Mouse (Mus musculus): Measurements from ENCODE around the gene Zfp770. TPM values are rescaled to one million over a fixed set of nuclear protein-coding genes. Genes with fewer than 3 reads are reported as not detected.

Zfp770 gene
- polyA plus RNA-seq, 1 experiment, result 5.5 TPM

GRCm38 (mm10) chr2:114145315-114145801 lies 55.9 kb downstream of the Zfp770 start:
- H3K27ac ChIP-seq (ENCODE audit: insufficient read depth, low read depth, low read length), result no peak overlapping the region
- H3K4me3 ChIP-seq (ENCODE audit: insufficient read depth, low read length), result no peak overlapping the region
- TF ChIP-seq CTCF (IDR thresholded peaks at IDR 0.05; ENCODE audit: low read depth, low read length) (no peak), POLR2A (IDR thresholded peaks at IDR 0.05; ENCODE audit: borderline replicate concordance, low read depth, low read length) (no peak)
- no peaks in the 10 kb centered on the region for H3K4me1 ChIP-seq (ENCODE audit: control insufficient read depth, insufficient read depth, low read length)

GRCm38 (mm10) chr2:114144915-114145314 lies 56.4 kb downstream of the Zfp770 start:
- no peak for TF ChIP-seq POLR2A (IDR thresholded peaks at IDR 0.05; ENCODE audit: borderline replicate concordance, low read depth, low read length)
- no peak for TF ChIP-seq CTCF (IDR thresholded peaks at IDR 0.05; ENCODE audit: low read depth, low read length)
- H3K4me3 ChIP-seq (ENCODE audit: insufficient read depth, low read length), result no peak overlapping the region
- H3K27ac ChIP-seq (ENCODE audit: insufficient read depth, low read depth, low read length), result no peak overlapping the region
- H3K4me1 ChIP-seq (ENCODE audit: control insufficient read depth, insufficient read depth, low read length), result no peaks in the 10 kb centered on the region

- no peak overlapping the region for H3K4me3 ChIP-seq (ENCODE audit: insufficient read depth, low read length)
- H3K4me1 ChIP-seq (ENCODE audit: control insufficient read depth, insufficient read depth, low read length), result no peaks in the 10 kb centered on the region
- no peak overlapping the region for H3K27ac ChIP-seq (ENCODE audit: insufficient read depth, low read depth, low read length)
- no peak for TF ChIP-seq POLR2A (IDR thresholded peaks at IDR 0.05; ENCODE audit: borderline replicate concordance, low read depth, low read length)
- no peak for TF ChIP-seq CTCF (IDR thresholded peaks at IDR 0.05; ENCODE audit: low read depth, low read length)
Measured at GRCm38 (mm10) chr2:114143842-114144241, 57.4 kb downstream of the Zfp770 start.

Other genes with a start within 250 kb of the Zfp770 start
- gene Gjd2, start 187.8 kb downstream of the Zfp770 start, polyA plus RNA-seq (2012; ENCODE audit: insufficient read depth, insufficient read length, missing spikeins), result not detected in 2 replicates
- 0.38 TPM in 1 of 2 replicates, not detected in the other for gene Actc1, start 147.9 kb downstream of the Zfp770 start, polyA plus RNA-seq (2012; ENCODE audit: insufficient read depth, insufficient read length, missing spikeins)
- 26.0 and 30.5 TPM in 2 replicates for gene Aqr, start 14.4 kb downstream of the Zfp770 start, polyA plus RNA-seq (2012; ENCODE audit: insufficient read depth, insufficient read length, missing spikeins)

All from bone marrow macrophage, adult 2 months (primary cell).